Mouse (Mus musculus) ovary, postnatal 36 days (tissue): ENCODE measurements around the gene Fgfr2.

Source experiments
- DNase-seq: peaks from one replicate; pipeline ENCODE4 v3.0.0; 2022; ENCODE audit warnings: low spot score, mixed read lengths

Gene Fgfr2

GRCm38 (mm10) chr7:132497142-132497541, 626.0 kb downstream of the Fgfr2 start:
- DNase-seq = no peak

DNA sequence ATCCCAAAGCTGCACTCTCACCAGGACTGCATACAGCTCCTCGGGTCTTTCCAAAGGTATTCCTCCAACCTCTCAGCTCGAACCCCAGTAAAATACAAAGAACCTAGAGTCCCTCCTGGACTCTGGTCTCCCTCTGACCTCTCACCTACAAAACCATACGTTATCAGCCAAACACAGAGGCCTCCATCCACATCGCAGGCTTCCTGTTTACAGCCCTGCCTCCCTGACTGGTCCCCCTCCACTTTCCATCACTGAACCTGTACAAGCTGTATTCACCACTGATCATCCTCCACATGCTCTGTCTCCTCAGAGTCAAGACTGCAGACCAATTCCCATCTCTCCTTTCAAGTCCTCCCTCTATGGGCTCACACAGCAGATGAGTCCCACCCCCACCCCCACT, 628.9 kb downstream of the Fgfr2 start:
- no peak for DNase-seq

GRCm38 (mm10) chr7:132493632-132494031, 629.5 kb downstream of the Fgfr2 start:
- DNase-seq = no peak

DNA sequence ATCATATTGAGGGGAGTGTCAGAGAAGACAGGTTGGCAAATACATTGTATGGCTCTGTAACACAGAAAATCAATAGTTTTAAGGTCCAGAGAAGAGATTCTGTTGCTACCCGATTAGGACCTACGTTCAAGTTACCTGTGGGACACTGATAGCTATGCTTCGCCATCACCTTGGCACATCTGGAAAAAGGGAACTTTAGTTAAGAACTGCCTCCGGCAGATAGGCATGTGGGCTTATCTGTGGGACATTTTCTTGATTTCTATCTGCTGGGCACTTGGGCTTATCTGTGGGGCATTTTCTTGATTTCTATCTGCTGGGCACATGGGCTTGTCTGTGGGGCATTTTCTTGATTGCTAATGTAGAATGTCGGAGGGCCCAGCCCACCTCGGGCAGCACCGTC, 631.2 kb downstream of the Fgfr2 start:
- no peak for DNase-seq

- DNase-seq = no peak
Measured at GRCm38 (mm10) chr7:132487361-132487760, 635.8 kb downstream of the Fgfr2 start.

- no peak for DNase-seq
Measured at GRCm38 (mm10) chr7:132486403-132487178, 636.6 kb downstream of the Fgfr2 start.

- DNase-seq = no peak
Measured at GRCm38 (mm10) chr7:132484424-132484823, 638.7 kb downstream of the Fgfr2 start.

DNA sequence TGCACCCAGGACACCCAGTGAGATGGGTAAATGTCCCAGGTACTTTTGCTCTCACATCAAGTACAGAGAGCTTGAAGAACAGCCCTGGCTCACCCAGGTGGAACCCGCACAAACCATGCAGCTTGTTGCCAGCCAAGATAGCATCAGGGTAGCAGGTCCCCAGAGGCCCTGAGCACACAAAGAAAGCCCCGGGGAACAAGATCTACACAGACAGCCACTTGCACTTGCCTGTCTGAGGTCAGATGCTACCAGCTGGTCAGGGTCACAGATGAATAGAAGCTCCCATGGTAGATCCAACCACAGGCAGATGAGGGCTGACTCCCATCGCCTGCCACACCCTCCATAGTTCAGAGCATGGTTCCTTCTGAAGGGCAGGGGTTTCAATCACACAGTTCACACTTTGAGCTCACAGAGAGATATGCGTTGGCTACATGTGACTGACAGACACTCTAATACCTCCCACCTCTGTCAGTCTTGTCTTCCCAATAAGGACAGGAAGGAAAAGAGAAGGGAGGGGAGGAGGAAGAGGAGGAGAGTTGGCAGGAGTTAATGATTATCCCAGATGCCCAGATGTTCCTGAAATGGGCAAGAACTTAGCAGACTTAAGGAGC, 642.3 kb downstream of the Fgfr2 start:
- no peak for DNase-seq

DNA sequence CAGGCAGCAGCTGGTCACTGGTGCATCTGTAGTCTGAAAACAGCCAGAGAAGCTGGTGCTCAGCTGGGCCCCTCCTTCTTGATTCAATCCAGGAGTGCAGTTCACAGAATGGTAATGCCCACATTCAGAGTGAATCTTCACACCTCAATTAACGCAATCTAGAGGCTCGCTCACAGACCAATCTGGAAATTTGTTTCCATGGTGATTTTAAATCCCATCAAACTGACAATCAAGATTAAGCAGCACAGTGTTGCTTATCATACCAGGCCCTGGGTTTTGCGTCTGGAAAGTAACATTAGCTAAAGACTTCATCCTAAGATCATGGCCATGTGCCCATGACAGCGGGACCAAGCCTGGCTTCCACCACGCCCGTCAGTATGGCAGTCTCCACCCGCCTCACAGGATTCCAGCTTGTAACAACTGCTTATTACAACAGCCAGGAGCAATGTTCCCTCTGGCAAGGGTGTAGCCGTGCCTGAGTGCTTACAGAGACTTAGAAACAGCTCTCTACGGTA, 644.8 kb downstream of the Fgfr2 start:
- no peak for DNase-seq

GRCm38 (mm10) chr7:132477753-132478152, 645.4 kb downstream of the Fgfr2 start:
- DNase-seq = no peak

- no peak for DNase-seq
Measured at GRCm38 (mm10) chr7:132476491-132476890, 646.7 kb downstream of the Fgfr2 start.

DNA sequence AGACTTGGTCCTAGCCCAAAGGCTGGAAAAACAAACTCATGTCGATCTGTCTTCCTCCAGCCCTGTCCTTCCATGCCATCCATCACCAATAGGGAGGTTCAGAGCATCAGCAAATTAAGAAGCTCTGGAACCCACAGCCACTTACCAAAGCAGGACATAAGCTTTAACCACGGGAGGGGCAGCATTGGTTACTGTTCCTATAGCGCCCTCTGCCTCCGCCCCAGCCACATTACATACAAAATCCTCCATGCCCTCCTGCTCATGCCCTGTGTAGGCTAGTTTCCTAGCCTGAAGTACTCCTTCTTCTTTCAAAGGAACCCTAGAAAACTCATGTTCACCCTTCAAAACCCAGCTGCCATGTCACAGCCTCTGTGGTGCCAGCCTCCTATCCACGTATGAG, 648.1 kb downstream of the Fgfr2 start:
- DNase-seq = peak; percentile 57

DNA sequence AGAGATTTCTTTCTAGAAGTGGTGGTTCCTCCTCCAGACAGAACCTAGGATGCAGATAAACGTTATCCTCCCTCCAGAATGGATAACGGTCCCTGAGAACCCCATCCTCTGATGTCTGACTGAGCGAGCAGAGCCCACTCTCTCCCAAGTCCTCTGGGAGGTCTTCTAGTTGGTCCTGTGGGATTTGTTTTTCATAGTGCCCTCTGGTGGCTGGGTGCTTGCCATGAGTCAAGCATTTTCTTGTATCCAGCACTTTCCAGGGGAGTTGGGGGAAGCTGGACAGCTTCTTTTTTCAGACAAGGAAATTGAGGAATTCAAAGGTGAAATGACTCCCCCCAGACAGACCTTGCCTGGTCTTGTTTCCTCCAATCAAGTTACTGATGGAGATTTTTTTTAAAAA, 651.8 kb downstream of the Fgfr2 start:
- DNase-seq = no peak

- DNase-seq = no peak
Measured at GRCm38 (mm10) chr7:132468391-132468790, 654.8 kb downstream of the Fgfr2 start.

DNA sequence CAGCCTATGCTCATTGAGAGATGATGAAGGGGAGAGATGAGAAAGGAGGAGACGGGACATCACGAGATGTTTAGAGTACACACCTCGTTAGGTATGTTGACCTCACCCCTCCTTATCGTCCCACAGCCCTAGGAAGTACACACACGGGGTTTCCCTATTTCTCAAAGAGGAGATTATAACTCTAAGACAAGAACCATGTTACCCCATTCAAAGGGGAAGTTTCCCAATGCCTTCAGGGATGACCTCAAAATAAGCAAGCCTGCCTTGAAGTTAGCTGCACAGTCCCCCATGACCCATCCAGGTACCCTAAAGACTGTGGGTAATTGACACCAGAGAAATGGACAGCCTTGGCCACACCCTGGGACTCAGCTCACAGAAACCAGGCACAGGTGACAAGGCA, 657.3 kb downstream of the Fgfr2 start:
- DNase-seq = no peak

GRCm38 (mm10) chr7:132464894-132465293, 658.3 kb downstream of the Fgfr2 start:
- no peak for DNase-seq

DNA sequence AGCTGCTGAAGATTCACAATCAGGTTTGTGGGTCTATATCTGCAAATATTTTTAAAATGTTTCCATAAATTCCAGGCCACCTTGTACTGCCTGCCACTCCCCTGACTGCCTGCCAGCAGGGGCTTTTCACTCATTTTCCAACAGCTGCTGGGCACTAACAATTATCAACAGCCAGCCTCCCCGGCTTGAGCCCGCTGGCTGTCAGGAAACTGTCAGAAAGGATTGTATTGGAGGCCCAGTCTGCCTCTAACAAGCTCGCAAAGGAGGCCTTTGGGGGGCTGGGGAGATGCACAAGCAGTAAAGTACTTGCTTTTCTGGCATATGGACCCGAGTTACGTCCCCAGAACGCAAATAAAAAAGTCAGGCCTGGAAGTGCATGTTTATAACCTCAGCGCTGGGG, 664.7 kb downstream of the Fgfr2 start:
- DNase-seq = no peak

DNA sequence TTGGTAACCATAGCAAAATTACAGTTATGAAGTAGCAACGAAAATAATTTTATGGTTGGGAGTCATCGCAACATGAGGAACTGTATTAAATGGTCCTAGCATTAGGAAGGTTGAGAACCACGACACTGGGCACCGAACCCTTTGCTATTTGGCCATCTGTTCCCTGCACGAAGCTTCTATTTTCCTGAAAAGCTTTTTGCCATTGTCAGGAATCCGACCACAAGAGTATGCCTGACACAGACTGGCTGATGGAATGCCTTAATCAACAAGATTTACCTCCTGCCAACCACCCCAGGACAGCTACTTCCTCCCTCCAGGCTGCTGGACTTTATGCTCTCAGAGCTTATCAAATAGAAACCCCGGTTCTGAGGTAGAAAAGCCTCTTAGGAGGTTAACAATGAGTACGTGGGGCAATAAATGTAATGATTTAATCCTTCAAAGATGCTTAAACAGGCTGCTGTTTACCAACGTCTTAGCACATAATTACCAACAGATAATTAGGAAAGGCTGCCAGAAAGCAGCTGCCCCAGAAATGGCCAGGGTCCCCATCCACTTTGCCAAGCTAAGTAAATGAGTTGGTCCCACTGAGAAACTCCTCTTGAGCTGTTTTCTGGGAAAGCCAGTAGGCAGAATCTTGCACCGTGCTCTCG, 668.0 kb downstream of the Fgfr2 start:
- no peak for DNase-seq

DNA sequence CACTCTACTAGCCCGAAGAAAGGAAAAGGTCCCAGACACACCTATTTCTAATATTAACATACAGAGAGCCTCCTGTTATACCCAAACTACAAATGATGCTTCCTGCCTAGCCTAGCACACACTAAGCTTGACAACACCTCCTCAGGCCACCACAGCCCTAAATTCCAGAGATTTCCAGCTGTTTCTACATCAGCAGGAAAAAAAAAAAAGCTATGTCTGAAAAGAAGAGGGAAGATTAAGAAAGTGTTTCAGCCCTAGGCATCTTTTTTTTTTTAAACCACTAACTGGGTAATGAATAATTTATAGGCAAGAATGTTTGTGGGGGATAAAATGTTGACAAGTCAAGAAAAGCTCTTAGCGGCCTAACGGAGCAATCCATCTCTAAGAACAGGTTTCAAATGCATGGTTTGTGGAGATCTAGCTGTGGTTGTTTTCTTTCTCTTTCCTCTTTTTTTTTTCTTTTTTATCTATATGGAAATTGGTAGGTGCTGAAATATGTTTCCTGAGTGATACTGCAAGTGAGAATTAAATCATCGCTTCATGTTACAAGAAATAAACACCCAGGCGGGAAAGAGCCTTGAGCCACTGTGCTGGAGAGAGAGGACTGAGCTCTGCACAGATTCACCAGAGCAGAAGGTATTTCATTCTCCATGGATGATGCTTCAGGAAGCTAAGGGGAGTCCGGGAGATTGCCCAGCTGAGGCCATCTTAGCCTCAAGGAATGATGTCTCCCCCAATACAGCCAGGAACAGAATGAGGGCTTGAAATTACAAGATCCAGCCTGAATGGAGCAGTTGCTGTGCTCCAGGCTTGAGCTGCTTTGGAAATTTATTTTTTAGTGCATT, 673.0 kb downstream of the Fgfr2 start:
- DNase-seq = no peak

GRCm38 (mm10) chr7:132448511-132449154, 674.5 kb downstream of the Fgfr2 start:
- no peak for DNase-seq

GRCm38 (mm10) chr7:132447558-132447957, 675.6 kb downstream of the Fgfr2 start:
- DNase-seq = no peak

- no peak for DNase-seq
Measured at GRCm38 (mm10) chr7:132446841-132447240, 676.3 kb downstream of the Fgfr2 start.
